Mouse (Mus musculus) retina, adult 2 months (tissue): ENCODE measurements at regions not wholly inside any gene's neighbourhood (a gene's known extent, or its start where the extent isn't known, plus 50 kb on each side); places are given as distances from the start of the nearest gene placed in this dataset.

ENCODE experiments used
- DNase-seq: peaks from one replicate; pipeline ENCODE4 v3.0.0-alpha.2; 2012; ENCODE audit warnings: low read depth, low spot score

GRCm38 (mm10) chr13:97423298-97423817, 182.5 kb downstream of the Enc1 start:
- DNase-seq: no peak

- DNase-seq: no peak
Observed at GRCm38 (mm10) chr13:97422897-97423296, 182.0 kb downstream of the Enc1 start.

- no peak for DNase-seq
Observed at GRCm38 (mm10) chr13:97421831-97422230, 180.9 kb downstream of the Enc1 start.

- no peak for DNase-seq
Observed at GRCm38 (mm10) chr13:97420773-97421172, 179.9 kb downstream of the Enc1 start.

GRCm38 (mm10) chr13:97419100-97419499, 178.2 kb downstream of the Enc1 start:
- no peak for DNase-seq

- no peak for DNase-seq
Observed at GRCm38 (mm10) chr13:97418681-97419080, 177.8 kb downstream of the Enc1 start.

- DNase-seq: no peak
Observed at GRCm38 (mm10) chr13:97418081-97418480, 177.2 kb downstream of the Enc1 start.

GRCm38 (mm10) chr13:97415927-97416709, 175.2 kb downstream of the Enc1 start:
- DNase-seq: no peak

GRCm38 (mm10) chr13:97415381-97415780, 174.5 kb downstream of the Enc1 start:
- no peak for DNase-seq

GRCm38 (mm10) chr13:97412151-97412550, 171.2 kb downstream of the Enc1 start:
- DNase-seq: no peak

- no peak for DNase-seq
Observed at GRCm38 (mm10) chr13:97410550-97411201, 169.8 kb downstream of the Enc1 start.

GRCm38 (mm10) chr13:97409891-97410525, 169.1 kb downstream of the Enc1 start:
- DNase-seq: no peak

GRCm38 (mm10) chr13:97409291-97409780, 168.4 kb downstream of the Enc1 start:
- DNase-seq: no peak

GRCm38 (mm10) chr13:97408414-97409290, 167.7 kb downstream of the Enc1 start:
- no peak for DNase-seq

GRCm38 (mm10) chr13:97407773-97408172, 166.9 kb downstream of the Enc1 start:
- no peak for DNase-seq

- DNase-seq: no peak
Observed at GRCm38 (mm10) chr13:97406678-97407077, 165.8 kb downstream of the Enc1 start.

- DNase-seq: no peak
Observed at GRCm38 (mm10) chr13:97402164-97402761, 161.4 kb downstream of the Enc1 start.

GRCm38 (mm10) chr13:97401620-97402019, 160.7 kb downstream of the Enc1 start:
- DNase-seq: no peak

GRCm38 (mm10) chr13:97398041-97398440, 157.1 kb downstream of the Enc1 start:
- DNase-seq: no peak

GRCm38 (mm10) chr13:97396899-97397640, 156.2 kb downstream of the Enc1 start:
- DNase-seq: no peak
